Mouse (Mus musculus): Measurements from ENCODE around the gene Gm37240. TPM values are rescaled to one million over a fixed set of nuclear protein-coding genes. Genes with fewer than 3 reads are reported as not detected.
A peak's percentile ranks its signal among the peaks of the same experiment; 100 is the strongest.

Gene Gm37240
- polyA plus RNA-seq, 1 experiment from 2014 or later: 12.7 TPM

GRCm38 (mm10) chr3:85738591-85738990, 148.7 kb downstream of the Gm37240 start:
- WGBS: 70% methylated on average over 3 of the region's 3 CpGs

GRCm38 (mm10) chr3:85733939-85734729, 153.2 kb downstream of the Gm37240 start:
- ATAC-seq (replicated peaks; ENCODE audit: insufficient number of reproducible peaks, insufficient read depth, low FRiP score, low read depth): no peak
- no peaks in the 10 kb centered on the region for H3K36me3 ChIP-seq
- WGBS: 77% methylated on average over 5 of the region's 5 CpGs
- H3K4me2 ChIP-seq: no peak overlapping the region
- H3K4me3 ChIP-seq: no peak overlapping the region
- H3K4me1 ChIP-seq (replicated peaks): no peaks in the 10 kb centered on the region
- H3K27ac ChIP-seq: no peak overlapping the region
- H3K9me3 ChIP-seq (replicated peaks): no peaks in the 10 kb centered on the region
- no peak overlapping the region for H3K9ac ChIP-seq
- H3K27me3 ChIP-seq: no peaks in the 10 kb centered on the region

More at GRCm38 (mm10) chr3:85738591-85738990, 148.7 kb downstream of the Gm37240 start:
- Histone ChIP-seq H3K36me3 (no peaks in the 10 kb centered on the region), H3K4me1 (replicated peaks) (no peaks in the 10 kb centered on the region), H3K27me3 (no peaks in the 10 kb centered on the region), H3K9me3 (replicated peaks) (no peaks in the 10 kb centered on the region), H3K9ac (no peak overlapping the region), H3K4me3 (no peak overlapping the region), H3K4me2 (no peak overlapping the region), H3K27ac (no peak overlapping the region)
- no peak for ATAC-seq (replicated peaks; ENCODE audit: insufficient number of reproducible peaks, insufficient read depth, low FRiP score, low read depth)

GRCm38 (mm10) chr3:85727171-85727570, 160.1 kb downstream of the Gm37240 start:
- 59% methylated on average over 2 of the region's 2 CpGs for WGBS
- H3K4me2 ChIP-seq: no peak overlapping the region
- no peak overlapping the region for H3K9ac ChIP-seq
- H3K27me3 ChIP-seq: no peaks in the 10 kb centered on the region
- ATAC-seq (replicated peaks; ENCODE audit: insufficient number of reproducible peaks, insufficient read depth, low FRiP score, low read depth): no peak
- no peaks in the 10 kb centered on the region for H3K9me3 ChIP-seq (replicated peaks)
- no peak overlapping the region for H3K4me3 ChIP-seq
- no peaks in the 10 kb centered on the region for H3K36me3 ChIP-seq
- H3K4me1 ChIP-seq (replicated peaks): no peaks in the 10 kb centered on the region
- H3K27ac ChIP-seq: no peak overlapping the region

GRCm38 (mm10) chr3:85725971-85726370, 161.3 kb downstream of the Gm37240 start:
- no peaks in the 10 kb centered on the region for H3K27me3 ChIP-seq
- no peaks in the 10 kb centered on the region for H3K9me3 ChIP-seq (replicated peaks)
- no peak overlapping the region for H3K9ac ChIP-seq
- no peak overlapping the region for H3K4me2 ChIP-seq
- 85% methylated on average over 3 of the region's 3 CpGs for WGBS
- no peak for ATAC-seq (replicated peaks; ENCODE audit: insufficient number of reproducible peaks, insufficient read depth, low FRiP score, low read depth)
- H3K4me1 ChIP-seq (replicated peaks): no peaks in the 10 kb centered on the region
- H3K4me3 ChIP-seq: no peak overlapping the region
- no peak overlapping the region for H3K27ac ChIP-seq
- H3K36me3 ChIP-seq: no peaks in the 10 kb centered on the region

- 58% methylated on average over 2 of the region's 2 CpGs for WGBS
- ATAC-seq (replicated peaks; ENCODE audit: insufficient number of reproducible peaks, insufficient read depth, low FRiP score, low read depth): no peak
- Histone ChIP-seq H3K9me3 (replicated peaks) (no peaks in the 10 kb centered on the region), H3K27me3 (no peaks in the 10 kb centered on the region), H3K27ac (no peak overlapping the region), H3K4me3 (no peak overlapping the region), H3K4me2 (no peak overlapping the region), H3K4me1 (replicated peaks) (no peaks in the 10 kb centered on the region), H3K36me3 (no peaks in the 10 kb centered on the region), H3K9ac (no peak overlapping the region)
Observed at GRCm38 (mm10) chr3:85725110-85725509, 162.2 kb downstream of the Gm37240 start.

GRCm38 (mm10) chr3:85722581-85722980, 164.7 kb downstream of the Gm37240 start:
- WGBS: 87% methylated on average over 6 of the region's 6 CpGs
- Histone ChIP-seq H3K4me1 (replicated peaks) (no peaks in the 10 kb centered on the region), H3K9me3 (replicated peaks) (no peaks in the 10 kb centered on the region), H3K4me3 (no peak overlapping the region), H3K9ac (no peak overlapping the region), H3K4me2 (no peak overlapping the region), H3K27me3 (no peaks in the 10 kb centered on the region), H3K27ac (no peak overlapping the region), H3K36me3 (no peaks in the 10 kb centered on the region)
- no peak for ATAC-seq (replicated peaks; ENCODE audit: insufficient number of reproducible peaks, insufficient read depth, low FRiP score, low read depth)

GRCm38 (mm10) chr3:85715764-85716297, 171.5 kb downstream of the Gm37240 start:
- H3K4me2 ChIP-seq: no peak overlapping the region
- ATAC-seq (replicated peaks; ENCODE audit: insufficient number of reproducible peaks, insufficient read depth, low FRiP score, low read depth): no peak
- H3K36me3 ChIP-seq: no peaks in the 10 kb centered on the region
- no peaks in the 10 kb centered on the region for H3K9me3 ChIP-seq (replicated peaks)
- no peak overlapping the region for H3K27ac ChIP-seq
- WGBS: 77% methylated on average over 4 of the region's 4 CpGs
- H3K9ac ChIP-seq: no peak overlapping the region
- peaks cover 7% of the 10 kb centered on the region for H3K4me1 ChIP-seq (replicated peaks)
- H3K4me3 ChIP-seq: no peak overlapping the region
- no peaks in the 10 kb centered on the region for H3K27me3 ChIP-seq

- no peak overlapping the region for H3K9ac ChIP-seq
- no peaks in the 10 kb centered on the region for H3K36me3 ChIP-seq
- ATAC-seq (replicated peaks; ENCODE audit: insufficient number of reproducible peaks, insufficient read depth, low FRiP score, low read depth): 0 out of 2 replicates have a peak, but pooled peaks have one; percentile 30
- H3K4me2 ChIP-seq: no peak overlapping the region
- H3K27me3 ChIP-seq: no peaks in the 10 kb centered on the region
- WGBS: 62% methylated on average over 7 of the region's 7 CpGs
- no peaks in the 10 kb centered on the region for H3K9me3 ChIP-seq (replicated peaks)
- peak overlapping the region; percentile 14; the same call in 1 of the 2 replicates for H3K27ac ChIP-seq
- H3K4me3 ChIP-seq: no peak overlapping the region
- H3K4me1 ChIP-seq (replicated peaks): peaks cover 10% of the 10 kb centered on the region
Observed at GRCm38 (mm10) chr3:85713936-85714709, 173.2 kb downstream of the Gm37240 start.

GRCm38 (mm10) chr3:85710695-85711094, 176.6 kb downstream of the Gm37240 start:
- peaks cover 10% of the 10 kb centered on the region for H3K4me1 ChIP-seq (replicated peaks)
- H3K9ac ChIP-seq: no peak overlapping the region
- no peak overlapping the region for H3K4me3 ChIP-seq
- no peak overlapping the region for H3K27ac ChIP-seq
- H3K4me2 ChIP-seq: no peak overlapping the region
- 19% methylated on average over 8 of the region's 8 CpGs for WGBS
- no peaks in the 10 kb centered on the region for H3K9me3 ChIP-seq (replicated peaks)
- no peaks in the 10 kb centered on the region for H3K36me3 ChIP-seq
- H3K27me3 ChIP-seq: no peaks in the 10 kb centered on the region
- ATAC-seq (replicated peaks; ENCODE audit: insufficient number of reproducible peaks, insufficient read depth, low FRiP score, low read depth): peak; percentile 30; the same call in 1 of the 2 replicates

- Histone ChIP-seq H3K9me3 (replicated peaks) (no peaks in the 10 kb centered on the region), H3K4me3 (no peak overlapping the region), H3K27me3 (no peaks in the 10 kb centered on the region), H3K9ac (no peak overlapping the region), H3K36me3 (no peaks in the 10 kb centered on the region), H3K4me2 (no peak overlapping the region), H3K4me1 (replicated peaks) (peaks cover 10% of the 10 kb centered on the region), H3K27ac (no peak overlapping the region)
- ATAC-seq (replicated peaks; ENCODE audit: insufficient number of reproducible peaks, insufficient read depth, low FRiP score, low read depth): no peak
- 46% methylated on average over 7 of the region's 7 CpGs for WGBS
Observed at GRCm38 (mm10) chr3:85707421-85707820, 179.9 kb downstream of the Gm37240 start.

- 0 out of 2 replicates have a peak, but pooled peaks have one; percentile 50 for ATAC-seq (replicated peaks; ENCODE audit: insufficient number of reproducible peaks, insufficient read depth, low FRiP score, low read depth)
- Histone ChIP-seq H3K9me3 (replicated peaks) (no peaks in the 10 kb centered on the region), H3K9ac (no peak overlapping the region), H3K4me2 (no peak overlapping the region), H3K27me3 (no peaks in the 10 kb centered on the region), H3K36me3 (no peaks in the 10 kb centered on the region), H3K27ac (peak overlapping the region; percentile 42; the same call in 1 of the 2 replicates), H3K4me3 (no peak overlapping the region), H3K4me1 (replicated peaks) (peaks cover 5% of the 10 kb centered on the region)
- 45% methylated on average over 6 of the region's 6 CpGs for WGBS
Observed at GRCm38 (mm10) chr3:85703141-85703882, 184.0 kb downstream of the Gm37240 start.

Data from heart, embryonic 15.5 days (tissue).